Mouse (Mus musculus): ENCODE results near the gene Igtp.
A peak's percentile ranks its signal among the peaks of the same experiment; 100 is the strongest.
"Not testable (repeated sequence)": the region's sequence is repeated elsewhere in the genome, so short reads cannot be mapped to it uniquely, and the experiment has no call there.

The Igtp gene

DNA sequence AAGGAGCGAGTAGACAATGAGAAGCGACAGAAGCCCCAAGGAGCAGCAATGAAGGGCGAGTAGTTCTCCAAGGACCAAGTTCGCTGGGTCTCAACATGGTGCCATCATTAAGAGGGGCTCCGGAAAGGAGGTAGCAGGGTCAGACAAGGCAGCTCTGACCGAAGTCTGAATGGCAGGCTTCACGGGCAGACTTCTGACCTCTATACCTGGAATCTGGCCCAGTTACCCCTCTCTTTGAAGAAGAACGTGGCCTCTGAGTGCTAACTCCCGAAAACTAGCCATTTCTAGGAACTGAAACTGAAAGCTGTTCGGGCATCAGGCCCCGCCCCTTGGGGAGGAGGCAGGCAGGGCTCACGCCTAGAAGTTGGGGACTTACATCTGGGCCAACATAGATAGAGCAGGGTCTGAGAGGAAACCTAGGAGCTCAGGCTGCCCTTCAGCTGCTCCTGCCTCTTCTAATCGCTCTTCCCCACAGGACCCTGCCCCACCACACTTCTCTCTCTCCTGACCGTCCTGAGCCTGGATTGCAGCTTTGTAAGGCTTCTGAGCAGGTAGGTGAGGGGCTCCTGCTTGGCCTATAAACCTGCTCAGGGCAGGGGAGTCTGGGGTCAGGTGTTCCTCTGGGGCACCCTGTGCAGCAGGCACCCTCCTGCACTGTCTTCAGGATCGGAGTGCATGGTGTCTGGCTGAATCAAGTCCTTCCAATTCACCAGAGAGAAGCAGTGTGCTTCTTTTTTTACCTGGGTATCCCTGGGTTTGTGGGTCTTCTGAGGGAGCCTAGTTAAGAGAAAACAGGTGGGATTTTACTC lies at the start of gene Igtp, which contains the start of gene Irgm2:
Igtp (plus strand) TSS at position 328 of the 809 bp plus-strand sequence.
Irgm2 (plus strand) TSS at position 390 of the 809 bp plus-strand sequence.
- DNase-seq (ENCODE audit: low read depth): peak; percentile 74

DNA sequence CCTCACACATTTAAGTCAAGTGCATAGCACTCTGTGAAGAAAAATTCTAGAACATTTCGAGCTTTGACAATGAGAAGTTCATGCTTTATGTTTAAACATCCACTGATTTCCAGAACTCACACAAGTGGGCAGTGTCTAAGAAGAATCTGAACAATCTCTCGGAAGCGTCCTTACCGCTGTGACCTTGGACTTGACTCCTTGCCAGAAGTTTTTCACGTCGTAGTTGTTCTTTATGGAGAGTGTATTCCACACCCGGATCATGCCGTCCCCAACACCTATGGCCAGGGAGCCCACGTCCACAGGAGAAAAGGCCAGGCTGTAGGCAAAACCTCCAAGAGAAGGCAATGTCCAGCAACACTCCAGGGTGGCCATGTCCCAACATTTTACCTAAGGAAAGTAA lies 43.9 kb upstream of the Igtp start:
- no peak for DNase-seq (ENCODE audit: low read depth)

DNA sequence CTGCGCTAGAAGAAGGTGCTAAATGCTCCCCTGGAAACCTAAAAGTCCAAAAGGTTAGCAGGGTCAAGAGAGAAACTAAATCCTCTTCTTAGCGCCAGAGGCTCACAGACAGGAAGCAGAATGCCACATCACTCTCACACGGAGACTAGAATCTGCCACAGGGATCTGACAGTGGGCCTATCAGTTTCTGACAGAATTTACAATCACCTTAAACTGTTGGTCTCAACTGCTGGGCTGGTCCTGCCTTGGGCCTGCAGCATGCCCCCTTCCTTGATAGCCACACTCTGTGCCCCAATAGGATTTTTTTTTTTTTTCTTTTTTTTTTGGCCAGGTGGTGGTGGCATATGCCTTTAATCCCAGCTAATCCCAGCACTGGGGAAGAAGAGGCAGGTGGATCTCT lies 42.5 kb upstream of the Igtp start:
- DNase-seq (ENCODE audit: low read depth): no peak

DNA sequence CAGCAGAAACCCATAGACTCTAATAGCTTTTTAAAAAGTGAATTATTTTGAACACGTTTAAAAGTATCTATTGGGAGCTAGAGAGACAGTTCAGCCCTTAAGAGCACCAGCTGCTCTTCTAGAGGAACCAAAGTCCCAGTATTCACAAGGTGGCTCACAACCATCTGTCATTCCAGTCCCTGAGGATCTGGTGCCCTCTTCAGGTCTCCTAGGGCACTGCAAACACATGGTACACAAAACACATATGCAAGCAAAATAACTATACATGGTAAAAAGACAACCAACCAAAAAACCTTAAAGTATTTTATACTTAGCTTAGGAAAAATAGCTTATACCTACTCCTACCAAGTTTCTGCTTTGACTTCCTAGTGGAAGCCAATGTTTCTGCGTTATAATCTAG lies 34.3 kb upstream of the Igtp start:
- peak; percentile 47 for DNase-seq (ENCODE audit: low read depth)

DNA sequence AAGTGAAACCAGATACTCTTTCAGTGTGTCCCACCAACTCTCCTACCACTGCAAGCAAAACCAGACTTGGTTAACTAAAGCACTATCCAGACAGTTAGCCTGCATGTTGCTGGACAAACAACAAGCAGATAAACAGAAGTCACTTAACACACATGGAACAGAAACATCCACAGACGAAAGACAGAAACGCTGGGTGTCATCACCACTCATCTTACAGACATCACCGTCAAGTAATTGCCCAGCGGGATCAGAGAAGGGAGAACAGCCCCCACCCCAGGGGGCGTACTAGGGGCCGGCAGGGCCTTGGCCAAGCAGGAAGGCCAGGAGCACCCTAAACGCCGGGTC lies 31.6 kb upstream of the Igtp start:
- no peak for DNase-seq (ENCODE audit: low read depth)

DNA sequence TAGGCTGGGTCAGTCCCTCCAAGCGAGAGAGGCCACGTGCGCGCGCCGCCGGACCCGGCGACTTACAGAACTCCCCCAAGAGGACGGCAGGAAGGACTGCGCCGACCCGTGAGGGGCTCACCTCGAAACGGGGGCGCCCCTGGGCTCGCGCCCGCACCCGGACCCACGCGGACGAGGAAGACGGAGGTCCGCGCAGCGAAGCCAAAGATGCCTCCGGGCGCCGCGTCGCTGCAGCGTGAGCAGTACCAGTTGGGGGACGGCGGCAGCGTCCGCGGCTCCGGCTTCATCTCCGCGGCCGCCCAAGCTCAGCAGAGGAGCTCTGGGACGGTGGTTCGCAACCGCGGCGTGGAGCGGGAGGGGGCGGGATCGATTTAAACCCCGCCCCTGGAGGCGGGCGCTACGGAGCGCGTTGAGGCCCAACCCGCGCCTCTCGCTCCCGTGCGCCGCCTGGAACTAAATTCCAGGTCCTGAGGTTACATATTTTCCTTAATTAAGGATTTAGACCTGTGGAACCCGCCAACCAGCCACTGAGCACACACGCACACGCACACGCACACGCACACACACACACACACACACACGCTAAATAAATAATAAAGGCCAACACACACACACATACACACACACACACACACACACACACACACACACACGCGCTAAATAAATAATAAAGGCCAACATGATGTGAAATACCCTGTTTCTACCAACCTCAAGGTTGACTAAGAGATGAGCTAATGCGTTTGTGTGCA lies 31.0 kb upstream of the Igtp start, which contains the start of gene Gemin5:
Gemin5 (minus strand) TSS at position 373 of the 749 bp plus-strand sequence.
- DNase-seq (ENCODE audit: low read depth): peak; percentile 86

DNA sequence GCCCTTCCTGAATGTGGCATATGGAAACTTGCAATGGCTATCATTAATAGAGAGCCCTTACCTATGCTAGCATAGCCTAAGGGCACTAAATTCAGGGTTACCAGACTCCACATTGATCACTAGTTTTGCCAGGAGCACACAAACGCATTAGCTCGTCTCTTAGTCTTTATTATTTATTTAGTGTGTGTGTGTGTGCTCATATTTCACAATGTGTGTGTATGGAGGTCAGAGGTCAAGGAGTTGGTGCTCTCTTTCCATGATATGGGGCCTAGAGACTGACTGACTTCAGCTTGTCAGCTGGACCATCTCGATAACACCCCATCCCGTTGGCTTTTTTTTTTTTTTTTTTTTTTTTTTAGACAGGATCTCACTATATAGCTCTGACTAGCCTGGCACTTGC lies 29.7 kb upstream of the Igtp start:
- no peak for DNase-seq (ENCODE audit: low read depth)

DNA sequence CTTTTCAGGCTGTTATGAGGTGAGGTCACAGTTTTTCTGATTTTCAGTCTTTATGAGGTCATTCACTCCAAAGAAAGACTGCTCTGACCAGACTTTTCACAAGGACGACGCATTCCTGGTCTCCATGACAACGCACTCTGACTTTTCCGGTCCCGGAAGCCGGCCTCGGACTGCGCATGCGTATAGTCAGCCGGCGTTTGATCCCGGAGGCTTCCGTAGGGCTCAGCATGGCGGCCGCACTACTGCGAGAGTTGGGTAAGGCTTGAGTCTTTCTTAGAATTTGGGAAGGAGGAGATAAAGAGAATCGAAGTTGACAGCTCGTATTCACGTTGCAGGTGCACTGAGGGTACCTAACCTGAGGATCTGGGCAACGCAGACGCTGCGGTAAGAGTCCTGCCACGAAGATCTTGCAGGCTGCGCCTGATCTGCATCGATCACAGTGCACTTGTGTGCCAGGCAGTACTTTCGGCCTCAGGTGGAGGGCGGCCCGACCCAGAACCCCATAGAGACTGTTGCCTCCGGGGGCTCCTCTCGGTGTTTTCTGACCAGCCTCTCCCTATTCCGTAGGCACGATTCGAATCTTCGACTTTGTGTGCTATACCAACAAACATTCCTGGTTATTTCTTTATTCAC lies 27.8 kb upstream of the Igtp start, which contains the start of gene Mrpl22:
Mrpl22 (plus strand) TSS at position 203 of the 633 bp plus-strand sequence.
- DNase-seq (ENCODE audit: low read depth): peak; percentile 95

DNA sequence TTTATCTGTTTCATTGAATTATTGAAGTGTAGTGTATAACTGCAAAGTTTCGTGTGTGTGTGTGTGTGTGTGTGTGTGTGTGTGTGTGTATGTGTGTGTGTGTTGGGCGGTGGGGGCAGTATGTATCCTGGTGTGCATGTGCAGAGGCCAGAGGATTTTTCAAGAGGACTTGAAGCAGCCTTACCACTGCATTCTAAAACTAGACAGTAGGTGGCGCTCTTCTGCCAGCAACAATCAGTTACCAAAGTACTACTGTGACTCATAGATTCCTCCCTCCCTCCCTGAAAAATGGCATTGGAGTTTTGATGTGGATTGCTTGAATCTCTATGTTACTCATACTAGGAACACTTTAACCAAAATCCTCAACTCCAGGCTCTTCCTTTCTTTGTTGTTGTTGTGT lies 19.8 kb upstream of the Igtp start:
- DNase-seq (ENCODE audit: low read depth): peak; percentile 95

DNA sequence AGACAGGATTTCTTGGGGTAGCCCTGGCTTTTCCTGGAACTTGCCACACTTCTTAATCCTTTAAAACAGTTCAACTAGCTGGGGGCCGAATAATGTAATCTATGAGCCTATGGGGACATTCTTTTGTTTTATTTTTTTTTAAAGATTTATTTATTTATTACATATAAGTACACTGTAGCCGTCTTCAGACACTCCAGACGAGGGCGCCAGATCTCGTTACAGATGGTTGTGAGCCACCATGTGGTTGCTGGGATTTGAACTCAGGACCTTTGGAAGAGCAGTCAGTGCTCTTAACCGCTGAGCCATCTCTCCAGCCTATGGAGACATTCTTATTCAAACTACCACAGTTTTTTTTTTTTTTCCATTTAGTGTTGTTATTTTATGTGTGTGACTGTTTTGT lies 19.4 kb upstream of the Igtp start:
- DNase-seq (ENCODE audit: low read depth): not testable (repeated sequence)

DNA sequence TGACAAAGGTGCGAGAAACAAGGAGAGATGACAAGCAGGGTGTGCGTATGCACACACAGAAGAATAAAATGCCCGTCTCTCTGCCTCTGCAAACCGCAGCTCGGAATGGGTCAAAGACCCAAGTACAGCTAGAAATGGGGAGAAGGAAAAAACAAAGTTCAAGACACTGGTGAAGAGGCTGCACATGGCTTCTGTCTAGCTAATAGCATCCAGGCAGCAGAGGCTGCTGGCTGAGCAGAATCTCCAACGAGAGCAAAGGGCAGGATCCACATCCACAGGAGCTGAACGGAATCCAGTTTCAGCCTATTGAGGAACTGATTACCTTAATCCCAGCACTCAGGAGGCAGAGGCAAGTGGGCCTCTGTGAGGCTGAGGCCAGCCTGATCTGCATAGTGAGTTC lies 18.6 kb upstream of the Igtp start:
- no peak for DNase-seq (ENCODE audit: low read depth)

DNA sequence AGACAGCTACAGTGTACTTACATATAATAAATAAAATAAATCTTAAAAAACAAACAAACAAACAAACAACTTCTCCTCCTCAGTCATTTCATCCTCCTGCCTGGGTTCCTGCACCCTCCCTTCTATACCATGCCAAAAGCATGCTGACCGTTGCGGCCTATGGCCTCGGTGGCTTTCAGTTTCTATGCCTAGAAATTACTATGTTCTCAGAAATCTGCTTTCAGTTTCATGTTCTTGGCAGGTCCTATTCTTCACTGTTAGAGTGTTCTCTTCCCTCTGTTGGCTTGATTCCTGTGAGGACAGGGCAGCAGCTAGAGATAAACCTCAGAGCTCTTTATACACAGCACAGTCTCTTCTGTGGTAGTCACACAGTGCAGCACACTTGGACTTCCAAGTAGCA lies 15.8 kb upstream of the Igtp start:
- no peak for DNase-seq (ENCODE audit: low read depth)

DNA sequence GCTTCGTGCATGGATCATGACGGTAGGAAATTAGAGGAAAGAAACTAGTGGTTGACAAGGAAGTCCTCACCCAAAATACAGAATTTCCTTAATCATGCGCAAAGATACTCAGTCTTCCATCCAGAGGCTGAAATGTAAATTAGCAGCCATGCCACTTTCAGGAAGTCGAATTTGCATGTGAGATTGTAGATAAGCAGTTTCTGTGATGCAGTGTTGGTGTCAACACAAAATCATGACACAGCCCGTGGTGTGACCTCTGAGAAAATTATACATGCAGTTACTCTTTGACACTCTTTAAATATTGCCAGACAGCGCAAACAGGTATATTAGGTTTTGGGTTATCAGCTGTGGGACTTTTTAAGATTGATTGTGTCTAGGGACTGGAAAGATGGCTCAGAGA lies 9.7 kb upstream of the Igtp start:
- DNase-seq (ENCODE audit: low read depth): no peak

DNA sequence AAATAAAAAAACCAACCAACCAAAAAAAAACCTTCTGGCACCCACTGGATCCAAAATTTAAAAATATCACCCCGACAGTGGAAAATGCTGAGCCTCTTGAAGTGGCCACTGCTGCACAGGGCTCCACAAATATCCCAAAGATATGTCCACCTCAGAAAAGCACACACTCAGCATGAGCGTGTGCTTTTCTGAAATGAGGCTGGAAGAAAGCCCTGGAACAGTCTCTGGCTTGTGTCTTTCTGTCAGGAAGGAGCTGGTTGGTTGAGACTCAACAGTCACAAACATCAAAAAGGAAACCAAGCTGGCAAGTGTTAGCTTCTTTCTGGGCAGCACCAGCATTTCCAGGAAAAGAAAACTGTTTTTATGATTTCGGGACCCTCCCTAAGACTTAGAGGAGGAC lies 6.0 kb upstream of the Igtp start:
- DNase-seq (ENCODE audit: low read depth): no peak

DNA sequence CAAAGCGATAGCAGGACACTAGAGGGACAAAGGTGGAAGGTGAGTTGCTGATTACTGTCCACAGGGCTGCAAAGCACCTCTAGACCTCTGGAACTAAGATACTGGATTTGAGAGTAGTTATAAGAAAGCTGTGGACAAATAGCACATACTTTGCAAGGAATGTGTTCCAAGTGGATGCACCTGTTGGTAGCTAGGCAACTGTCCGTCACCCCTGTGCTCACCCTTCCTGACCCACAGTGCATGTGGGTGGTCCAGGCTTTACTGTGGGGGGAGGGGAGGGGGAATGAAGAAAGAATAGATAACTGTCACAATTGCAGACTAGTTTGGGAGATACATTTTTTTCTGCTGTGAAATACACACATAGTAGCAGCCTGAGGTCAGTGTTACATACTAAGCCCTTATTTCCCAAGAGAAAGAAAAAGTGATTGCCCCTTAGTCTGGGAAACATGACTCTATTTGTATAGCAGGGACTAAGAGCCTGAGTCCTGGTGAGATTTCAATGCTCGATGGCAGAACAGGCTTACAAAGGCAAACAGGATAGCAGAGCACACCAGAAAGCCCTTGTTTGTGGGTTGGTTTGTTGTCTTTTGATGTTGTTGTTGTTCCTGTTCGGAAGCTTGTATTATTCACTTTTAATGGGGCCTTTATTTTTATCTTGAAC lies 5.4 kb upstream of the Igtp start:
- DNase-seq (ENCODE audit: low read depth): no peak

DNA sequence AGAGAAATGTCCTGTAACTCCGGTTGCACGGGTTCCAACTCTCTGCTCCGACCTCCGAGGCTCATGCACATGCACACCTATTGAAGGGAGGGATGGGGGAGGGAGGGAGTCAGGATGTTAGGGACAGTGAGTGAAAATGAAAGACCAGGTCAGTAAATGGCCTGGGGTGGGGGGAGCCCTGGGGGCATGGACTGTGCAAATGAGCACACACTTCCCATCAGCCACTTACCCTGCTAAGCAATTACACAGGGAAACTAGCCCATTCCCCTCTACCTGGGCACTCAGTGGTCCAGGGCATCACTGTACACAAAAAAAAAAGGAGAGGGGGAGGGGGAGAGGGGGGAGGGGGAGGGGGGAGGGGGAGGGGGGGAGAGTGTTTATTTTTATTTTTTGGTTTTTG lies 693 bp upstream of the Igtp start:
- DNase-seq (ENCODE audit: low read depth): no peak

DNA sequence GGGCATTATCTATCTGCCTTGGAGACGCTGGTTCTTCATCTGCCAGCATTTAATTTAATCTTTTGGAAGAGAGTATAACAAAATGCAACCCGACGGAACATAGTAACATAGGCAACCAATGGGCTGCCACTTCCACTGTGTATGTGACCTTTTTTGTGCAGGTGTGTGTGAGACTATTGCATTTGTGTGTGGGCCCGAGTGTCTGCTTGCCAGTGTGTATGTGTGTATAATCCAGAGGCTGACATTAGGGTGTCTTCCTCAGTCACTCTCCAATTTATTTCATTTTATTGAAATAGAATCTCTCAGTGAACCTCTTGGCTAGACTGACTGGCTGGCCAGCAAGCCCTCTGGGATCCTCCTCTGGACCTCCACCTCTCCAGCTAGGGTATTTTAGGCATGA lies 870 bp downstream of the Igtp start:
- no peak for DNase-seq (ENCODE audit: low read depth)

DNA sequence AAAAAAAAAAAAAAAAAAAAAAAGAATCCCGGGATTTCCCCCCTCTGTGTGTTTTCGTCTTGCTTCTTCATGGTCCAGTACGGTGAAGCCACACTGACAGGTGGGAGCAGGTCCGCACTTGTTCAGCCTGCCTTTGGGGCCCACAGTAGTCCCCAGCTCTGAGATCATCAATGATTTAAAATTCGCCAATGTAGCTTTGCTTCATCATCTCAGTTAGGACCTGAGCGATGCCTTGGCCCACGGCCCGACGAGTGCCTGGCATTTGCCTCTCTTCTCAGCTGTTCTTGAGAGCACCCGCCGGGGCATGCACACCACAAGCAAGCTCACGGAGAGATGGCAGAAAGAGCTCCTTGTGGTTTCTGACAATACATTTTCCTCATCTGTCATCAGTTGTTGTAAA lies 1.7 kb downstream of the Igtp start:
- DNase-seq (ENCODE audit: low read depth): no peak

DNA sequence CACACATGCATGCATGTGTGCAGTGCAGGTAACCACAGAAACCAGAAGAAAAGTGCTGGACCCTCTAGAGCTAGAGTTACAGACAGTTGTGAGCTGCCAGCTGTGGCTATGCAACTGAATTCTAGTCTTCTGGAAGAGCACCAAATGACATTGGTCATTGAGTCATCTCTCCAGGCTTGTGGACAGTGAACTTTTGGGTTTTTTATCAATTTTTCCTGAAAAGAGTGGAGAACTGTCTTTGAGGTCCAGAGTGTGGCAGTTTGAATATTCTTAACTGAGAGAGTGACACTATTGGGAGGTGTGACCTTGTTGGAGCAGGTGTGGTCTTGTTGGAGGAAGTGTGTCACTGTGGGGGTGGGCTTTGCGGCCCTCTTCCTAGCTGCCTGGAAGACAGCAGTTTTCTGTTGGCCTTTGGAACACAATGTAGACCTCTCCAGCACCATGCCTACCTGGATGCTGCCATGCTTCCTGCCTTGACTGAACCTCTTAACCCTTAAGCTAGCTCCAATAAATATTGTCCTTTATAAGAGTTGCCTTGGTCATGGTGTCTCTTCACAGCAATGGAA lies 11.0 kb downstream of the Igtp start:
- no peak for DNase-seq (ENCODE audit: low read depth)

DNA sequence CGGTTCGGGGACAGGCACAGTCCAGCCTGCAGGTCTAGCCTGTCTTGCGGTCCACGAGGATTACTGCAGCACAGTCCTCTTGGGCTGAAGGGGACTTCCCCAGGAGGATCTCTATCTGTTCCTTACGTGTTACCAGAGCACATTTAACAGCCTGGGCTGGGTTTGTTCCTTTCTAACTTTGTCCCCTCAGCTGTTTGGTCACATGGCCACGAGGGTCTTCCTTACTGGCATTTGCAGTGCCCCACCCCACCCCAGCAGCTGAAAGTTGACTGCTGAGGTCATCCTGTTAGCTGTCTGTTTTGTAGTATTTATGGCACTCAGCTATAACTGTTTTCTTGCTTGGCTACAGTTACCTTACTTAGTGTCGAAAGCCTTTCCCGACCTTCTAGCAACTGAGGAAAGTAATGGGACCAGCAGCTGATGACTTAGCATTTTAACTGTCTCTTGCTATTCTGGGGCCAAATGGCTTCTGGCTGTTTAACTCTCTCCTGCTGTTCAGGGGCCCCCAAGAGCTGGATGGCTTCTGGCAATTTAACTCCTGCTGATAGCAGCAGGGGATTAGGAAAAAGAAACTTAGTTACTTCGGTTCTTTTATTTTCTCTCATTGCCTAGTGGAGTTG lies 11.8 kb downstream of the Igtp start:
- no peak for DNase-seq (ENCODE audit: low read depth)

DNA sequence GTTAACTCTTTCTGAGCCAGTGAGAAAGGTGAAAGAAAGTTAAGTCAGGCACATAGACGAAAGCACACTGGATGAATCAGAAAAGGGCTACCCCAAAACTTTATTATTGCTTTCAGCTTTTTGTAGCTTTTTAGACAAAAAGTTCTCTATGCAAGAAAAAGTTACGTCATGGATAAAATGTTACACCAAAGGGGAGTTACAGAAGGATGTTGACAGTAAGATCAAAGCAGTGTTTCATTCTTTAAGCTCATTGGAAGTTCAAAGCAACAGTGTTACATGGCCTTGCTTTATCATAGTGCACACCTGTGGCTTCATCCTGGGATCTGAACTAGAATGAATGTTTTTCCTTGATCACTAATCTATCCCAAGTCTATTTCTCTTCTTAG lies 12.3 kb downstream of the Igtp start:
- DNase-seq (ENCODE audit: low read depth): no peak

Data from 416B (cell line).